Mouse (Mus musculus): ENCODE data around the gene Tmem30a.
A peak's percentile ranks its signal among the peaks of the same experiment; 100 is the strongest.

Gene Tmem30a

GRCm38 (mm10) chr9:79795076-79795475 is 1.8 kb upstream of the Tmem30a start:
- no peak for DNase-seq (ENCODE audit: low spot score)

GRCm38 (mm10) chr9:79785794-79786085 is 7.6 kb downstream of the Tmem30a start:
- DNase-seq (ENCODE audit: low spot score) = no peak

DNA sequence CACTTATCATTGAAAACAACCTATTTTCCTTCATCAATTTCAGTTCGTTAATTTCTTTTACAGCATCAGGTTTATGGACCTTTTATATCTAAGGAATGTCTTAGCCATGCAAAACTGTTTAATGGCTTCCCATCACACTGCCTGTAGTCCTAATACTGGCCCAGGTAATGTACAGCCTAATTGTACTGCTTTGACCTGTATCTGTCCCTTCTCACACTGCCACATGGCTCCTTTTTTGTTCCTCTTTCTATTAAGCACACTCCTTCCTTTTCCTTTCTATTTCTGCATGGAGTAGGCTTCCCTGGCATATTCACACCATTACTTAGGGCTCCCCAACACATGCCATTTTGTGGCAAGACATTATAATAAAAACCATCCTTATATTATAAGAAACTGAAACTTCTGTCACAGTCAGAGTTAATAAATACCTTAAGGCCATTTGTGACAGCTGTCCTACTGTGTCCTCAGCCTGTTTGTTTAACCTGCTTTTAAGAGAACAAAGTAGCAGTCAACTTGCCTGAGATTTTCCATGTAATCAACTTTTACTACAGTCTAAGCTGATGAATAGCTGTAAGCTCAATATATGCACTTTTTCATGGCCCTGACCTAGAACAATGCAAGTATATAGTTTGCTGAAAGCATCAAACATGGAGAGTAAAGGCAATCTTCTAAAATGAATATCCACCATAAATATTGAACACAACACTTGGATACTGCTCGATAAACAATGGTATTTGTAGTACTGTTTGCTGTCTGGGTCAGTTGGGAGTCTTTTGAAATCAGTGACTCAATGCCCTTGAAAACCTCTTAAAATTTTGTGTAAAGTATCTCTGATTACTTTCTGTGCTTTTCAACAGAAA is 8.1 kb downstream of the Tmem30a start:
- no peak for DNase-seq (ENCODE audit: low spot score)

- DNase-seq (ENCODE audit: low spot score) = no peak
Observed at GRCm38 (mm10) chr9:79784439-79784838, 8.9 kb downstream of the Tmem30a start.

DNA sequence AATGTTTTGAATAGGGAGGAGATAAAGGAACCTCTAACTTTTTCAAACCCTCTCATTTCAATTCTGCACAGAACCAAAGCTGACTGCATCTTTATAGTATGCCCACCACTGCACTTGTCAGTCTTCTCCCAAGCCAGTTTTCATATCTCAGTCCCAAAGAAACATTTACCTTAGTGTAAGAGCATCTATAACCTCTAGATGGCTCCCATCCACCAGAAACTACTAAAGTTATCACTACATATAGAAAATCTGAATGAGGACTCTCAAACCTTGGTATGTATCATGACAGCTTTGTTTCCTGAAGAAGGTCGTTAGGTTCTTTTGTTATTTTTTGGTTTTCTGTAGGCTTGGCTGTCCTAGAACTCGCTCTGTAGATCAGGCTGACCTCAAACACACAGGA is 14.0 kb downstream of the Tmem30a start:
- DNase-seq (ENCODE audit: low spot score) = no peak

- no peak for DNase-seq (ENCODE audit: low spot score)
Observed at GRCm38 (mm10) chr9:79766991-79767545, 26.2 kb downstream of the Tmem30a start.

DNA sequence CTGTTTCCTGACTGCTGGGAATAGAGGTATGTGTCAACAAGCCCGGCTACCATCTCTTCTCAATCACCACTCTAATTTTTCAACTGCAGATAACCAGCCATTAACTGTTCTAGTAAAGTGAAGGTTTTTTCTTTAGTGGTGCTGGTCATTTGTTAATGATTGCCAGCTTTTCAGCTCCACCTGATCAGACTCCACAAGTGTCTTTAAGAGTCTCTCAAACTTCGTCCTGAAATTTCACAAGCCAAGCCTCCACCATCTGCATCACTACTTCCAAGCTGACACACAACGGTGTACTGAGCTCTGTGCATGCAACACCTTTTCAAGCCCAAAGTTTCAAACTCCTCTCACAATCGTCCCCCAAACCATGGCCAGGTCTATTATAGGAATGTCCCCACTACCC is 28.0 kb downstream of the Tmem30a start:
- no peak for DNase-seq (ENCODE audit: low spot score)

DNA sequence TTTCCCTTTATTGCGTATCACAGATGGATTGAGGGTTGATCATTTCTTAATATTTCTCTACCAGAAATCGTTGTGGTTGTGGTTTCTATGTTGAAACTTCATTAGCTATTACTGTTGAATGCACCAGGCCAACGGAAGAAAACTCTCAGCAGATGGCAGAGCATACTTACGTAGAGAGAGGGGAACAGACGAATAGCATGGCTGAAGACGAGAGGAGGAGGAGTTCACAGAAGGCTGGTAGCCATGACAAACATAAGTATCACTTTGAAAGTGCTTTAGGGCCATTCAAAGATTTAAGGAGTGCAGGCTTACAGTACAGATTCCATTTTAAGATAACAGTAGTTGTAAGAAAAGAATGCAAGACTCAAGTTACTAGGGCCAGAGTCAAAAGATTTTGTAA is 30.8 kb downstream of the Tmem30a start:
- no peak for DNase-seq (ENCODE audit: low spot score)

DNA sequence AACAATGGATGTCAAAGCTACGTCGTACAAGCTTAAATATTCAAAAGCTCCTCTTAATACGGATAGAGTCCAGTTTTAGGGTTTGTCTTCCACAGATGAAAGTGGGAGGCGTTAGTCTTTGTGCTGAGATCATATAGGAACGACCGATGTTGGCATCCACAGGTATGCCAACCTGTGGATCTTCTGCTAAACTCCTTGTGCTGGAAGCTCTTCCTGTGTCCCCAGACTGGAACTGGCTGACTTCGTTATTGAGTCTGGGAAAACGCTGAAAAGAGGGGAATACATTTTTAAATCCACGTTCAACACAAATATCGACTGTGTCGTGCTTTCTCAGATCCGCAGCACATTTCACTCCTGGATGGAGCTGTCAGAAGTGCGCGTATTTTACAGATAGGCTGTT is 33.2 kb downstream of the Tmem30a start:
- DNase-seq (ENCODE audit: low spot score) = no peak

DNA sequence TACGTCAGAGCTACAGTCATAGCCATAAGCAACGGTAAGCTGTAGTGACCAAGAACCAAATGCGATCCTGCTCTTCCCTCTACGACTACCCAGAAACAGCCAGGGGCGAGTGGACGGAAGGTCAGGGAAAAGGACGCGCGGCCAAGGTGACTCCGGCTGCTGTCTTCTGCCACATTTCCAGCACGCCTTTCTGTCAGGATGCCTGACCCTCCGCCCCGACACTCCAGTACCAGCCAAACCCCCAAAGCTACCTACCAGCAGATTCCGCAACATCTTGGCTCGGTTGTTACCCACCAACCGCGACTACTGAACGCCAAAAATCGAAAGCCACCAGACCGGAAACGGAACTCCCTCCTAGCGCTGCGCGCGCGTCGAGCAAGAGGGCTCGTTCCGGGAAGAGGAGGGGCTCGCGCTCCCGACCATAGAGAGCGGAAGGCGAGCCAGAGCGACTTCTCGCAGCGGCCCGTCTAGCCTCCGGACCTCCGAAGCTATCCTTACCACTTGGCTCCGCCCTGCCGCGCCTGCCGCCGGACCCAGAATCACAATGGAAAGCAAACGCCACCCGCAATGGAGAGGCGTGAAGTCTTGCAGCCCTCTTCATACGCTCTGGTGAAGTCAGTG is 33.8 kb downstream of the Tmem30a start, which contains the start of gene Cox7a2:
Gene Cox7a2 (minus strand): TSS at position 494 of the 621 bp plus-strand sequence.
- DNase-seq (ENCODE audit: low spot score) = peak; percentile 95

DNA sequence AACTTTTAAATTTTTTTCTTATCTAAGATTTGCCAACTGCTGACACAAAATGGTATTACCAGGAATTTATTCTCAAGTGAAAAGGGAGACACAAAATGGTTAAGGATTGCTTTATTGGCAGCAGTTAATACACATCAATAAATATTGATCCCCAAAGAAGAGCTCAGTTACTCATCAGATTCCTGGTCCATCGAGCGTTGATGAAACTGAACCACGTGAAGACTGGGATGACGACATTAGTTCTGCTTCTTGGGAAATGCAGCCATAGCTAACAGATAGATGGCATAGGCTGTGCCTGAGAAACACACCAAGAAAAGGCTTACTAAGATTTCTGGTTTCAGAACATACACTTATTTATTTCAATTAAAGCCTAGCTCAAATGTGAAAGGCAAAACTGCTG is 38.0 kb downstream of the Tmem30a start:
- DNase-seq (ENCODE audit: low spot score) = no peak

GRCm38 (mm10) chr9:79751846-79752245 is 41.5 kb downstream of the Tmem30a start:
- DNase-seq (ENCODE audit: low spot score) = no peak

- no peak for DNase-seq (ENCODE audit: low spot score)
Observed at GRCm38 (mm10) chr9:79750709-79751108, 42.6 kb downstream of the Tmem30a start.

GRCm38 (mm10) chr9:79745036-79745435 is 48.3 kb downstream of the Tmem30a start:
- DNase-seq (ENCODE audit: low spot score) = no peak

DNA sequence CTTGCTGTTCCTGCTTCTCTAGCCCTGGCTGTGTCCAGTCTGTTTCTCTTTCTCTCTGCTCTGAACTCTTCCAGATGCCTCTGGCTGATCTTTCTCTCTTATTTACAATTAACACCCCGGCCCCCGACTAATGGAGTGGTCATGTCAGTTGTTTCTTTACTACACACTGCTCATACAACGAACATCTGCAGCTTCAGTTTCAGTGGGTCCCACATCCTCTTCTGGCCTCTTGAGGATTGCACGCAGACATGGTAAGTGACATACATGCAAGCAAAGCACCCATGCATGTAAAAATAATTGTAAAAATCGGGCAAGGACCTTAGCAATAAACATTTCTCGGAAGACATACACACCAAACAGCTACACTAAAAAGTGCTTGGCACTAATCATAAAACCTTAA is 57.7 kb downstream of the Tmem30a start:
- no peak for DNase-seq (ENCODE audit: low spot score)

- DNase-seq (ENCODE audit: low spot score) = no peak
Observed at GRCm38 (mm10) chr9:79730301-79730700, 63.0 kb downstream of the Tmem30a start.

GRCm38 (mm10) chr9:79723090-79723489 is 70.2 kb downstream of the Tmem30a start:
- DNase-seq (ENCODE audit: low spot score) = peak; percentile 74

- peak; percentile 59 for DNase-seq (ENCODE audit: low spot score)
Observed at GRCm38 (mm10) chr9:79721056-79721455, 72.3 kb downstream of the Tmem30a start.

- DNase-seq (ENCODE audit: low spot score) = no peak
Observed at GRCm38 (mm10) chr9:79720143-79720542, 73.2 kb downstream of the Tmem30a start.

DNA sequence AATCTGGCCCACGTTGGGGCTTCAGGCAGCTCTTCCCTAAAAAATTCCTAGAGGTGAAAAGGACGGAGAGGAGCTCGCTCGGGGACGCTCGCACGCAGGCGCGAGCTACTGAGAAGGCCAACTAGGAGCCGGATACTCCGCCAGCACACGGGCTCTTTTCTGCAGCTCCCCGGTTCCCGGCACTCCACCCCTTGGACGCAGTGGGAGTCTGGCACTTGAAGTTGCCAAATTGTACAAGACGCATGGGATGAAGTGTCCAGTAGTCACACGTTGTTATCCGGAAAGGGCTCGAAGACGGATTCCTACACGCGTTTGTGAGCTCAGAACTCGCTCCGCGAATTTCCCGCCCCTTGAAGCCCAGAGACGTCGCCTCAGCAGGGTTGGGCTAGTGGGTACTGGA is 73.9 kb downstream of the Tmem30a start:
- no peak for DNase-seq (ENCODE audit: low spot score)

Measured in adipocyte (in vitro differentiated cells).